Mouse (Mus musculus) cerebellum, adult 11 months (tissue): ENCODE measurements around the gene Ddx18.

ENCODE experiments used
- DNase-seq: peaks from one replicate; pipeline ENCODE4 v3.0.0; 2022

Ddx18 gene

DNA sequence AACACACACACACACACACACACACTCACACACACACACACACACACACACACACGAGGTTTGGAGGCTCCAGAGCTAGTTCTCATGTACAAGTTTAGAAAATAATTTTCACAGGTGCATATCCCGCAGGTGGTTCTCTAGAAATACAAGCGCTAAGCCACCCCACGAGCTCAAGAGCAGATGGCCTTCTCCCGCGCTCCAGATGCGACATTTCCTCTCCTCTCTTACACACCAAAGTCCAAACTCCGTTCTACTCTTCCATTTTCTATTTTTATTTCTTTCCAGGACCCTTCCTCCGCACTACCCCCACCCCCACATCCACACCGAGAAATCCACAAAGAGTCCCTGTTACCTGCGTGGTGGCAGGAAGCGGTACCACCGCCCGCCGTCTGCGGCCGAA, 40.7 kb downstream of the Ddx18 start:
- no peak for DNase-seq

DNA sequence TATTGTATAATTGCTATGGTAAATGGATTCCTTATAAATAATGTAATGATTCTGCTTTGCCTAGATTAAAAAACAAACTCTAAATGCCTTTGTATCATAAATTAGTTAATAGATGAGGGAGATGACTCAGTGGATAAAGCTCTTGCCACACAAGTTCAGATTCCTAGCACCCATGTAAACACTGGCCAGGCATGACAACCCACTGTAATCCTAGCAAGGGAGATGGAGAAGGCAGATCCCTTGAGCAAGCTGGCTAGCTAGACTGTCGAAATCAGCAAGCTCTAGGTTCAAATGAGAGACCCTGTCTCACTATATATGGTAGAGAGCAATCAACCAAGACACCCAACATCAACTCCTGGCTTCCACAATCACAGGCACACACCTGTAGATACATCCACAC, 49.2 kb downstream of the Ddx18 start:
- DNase-seq: no peak

DNA sequence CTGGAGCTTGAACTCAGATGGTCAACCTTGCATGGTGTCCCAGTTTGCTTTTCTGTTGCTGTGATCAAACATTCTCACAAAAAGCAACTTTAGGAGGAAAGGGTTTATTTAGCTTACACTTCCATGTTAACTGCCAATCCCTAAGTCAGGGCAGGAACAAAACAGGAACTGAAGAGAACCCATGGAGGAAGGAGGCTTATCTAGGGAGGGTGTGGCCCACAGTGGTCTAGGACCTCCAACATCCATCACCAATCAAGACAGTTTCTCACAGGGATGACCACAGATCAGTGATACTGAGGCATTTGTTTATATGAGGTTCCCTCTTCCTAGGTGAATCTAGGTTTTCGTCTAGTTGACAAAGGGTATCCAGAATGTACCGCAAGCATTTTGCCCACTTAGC, 55.8 kb downstream of the Ddx18 start:
- DNase-seq: no peak

DNA sequence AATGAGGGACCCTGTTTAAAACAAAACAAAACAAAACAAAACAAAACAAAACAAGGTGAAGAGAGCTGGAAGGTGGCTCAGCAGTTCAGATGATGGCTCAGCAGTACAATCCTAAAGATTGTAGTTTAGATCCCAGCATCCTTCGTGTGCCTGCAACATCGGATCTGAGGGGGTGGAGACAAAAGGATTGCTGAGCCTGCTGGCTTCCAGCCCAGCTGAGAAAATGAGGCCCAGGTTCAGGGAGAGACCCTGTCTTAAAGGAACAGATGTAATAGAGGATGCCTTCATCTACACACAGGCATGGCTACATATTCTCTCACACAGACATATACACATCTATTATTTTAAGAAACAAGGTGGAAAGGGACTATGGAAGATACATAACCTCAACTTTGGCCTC, 56.6 kb downstream of the Ddx18 start:
- DNase-seq: no peak

DNA sequence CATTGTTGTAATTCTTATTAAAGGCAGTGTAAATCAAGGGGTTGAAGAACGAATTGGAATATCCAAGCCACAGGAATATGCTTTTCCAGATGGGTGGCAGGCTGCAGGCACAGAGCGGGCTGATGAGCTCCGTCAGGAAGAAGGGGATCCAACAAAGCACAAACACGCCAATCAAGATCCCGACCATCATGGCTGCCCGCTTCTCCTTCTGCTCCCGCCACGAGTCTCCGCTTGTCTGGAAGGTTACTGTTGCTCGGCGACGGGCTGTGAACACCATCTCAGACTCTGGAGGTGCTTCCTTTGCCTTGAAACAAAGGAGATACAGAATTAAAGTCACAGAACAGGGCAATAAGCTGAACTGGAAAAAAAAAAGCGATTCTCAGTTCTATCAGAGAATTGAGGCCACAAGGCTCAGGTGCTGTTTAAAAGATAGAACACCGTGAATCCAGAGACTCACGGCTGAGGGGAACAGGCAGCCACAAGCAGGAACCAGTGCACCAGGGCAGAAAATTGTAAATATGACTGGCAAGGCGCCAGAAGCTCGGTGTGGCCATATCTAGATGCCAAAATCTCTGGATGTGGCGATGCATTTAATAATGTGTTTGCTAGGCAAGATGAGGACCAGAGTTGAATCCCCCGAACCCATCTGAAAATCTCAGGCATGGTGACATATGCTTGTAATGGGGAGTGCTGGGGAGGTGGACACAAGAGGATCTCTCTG, 57.2 kb downstream of the Ddx18 start:
- DNase-seq: no peak

DNA sequence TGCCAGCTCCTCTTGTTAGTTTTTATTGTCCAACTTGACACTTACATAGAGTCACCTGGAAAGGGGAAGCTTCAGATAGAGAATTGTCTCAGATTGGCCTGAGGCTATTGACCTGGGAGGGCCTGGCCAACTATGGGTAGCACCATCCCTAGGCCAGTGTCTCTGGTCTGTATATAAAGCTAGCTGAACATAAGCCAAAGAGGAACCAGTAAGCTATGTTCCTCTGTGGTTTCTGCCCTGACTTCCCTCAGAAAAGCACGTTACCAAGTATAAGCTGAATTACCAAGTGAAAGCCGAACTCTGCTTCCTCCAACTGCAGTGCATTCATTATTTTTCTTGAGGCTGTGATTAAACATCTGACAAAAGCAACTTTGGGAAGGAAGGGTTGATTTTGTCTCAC, 59.1 kb downstream of the Ddx18 start:
- no peak for DNase-seq
